Comparison of ENCODE assay signal across 8 mouse cellular contexts in the genomic region with DNA sequence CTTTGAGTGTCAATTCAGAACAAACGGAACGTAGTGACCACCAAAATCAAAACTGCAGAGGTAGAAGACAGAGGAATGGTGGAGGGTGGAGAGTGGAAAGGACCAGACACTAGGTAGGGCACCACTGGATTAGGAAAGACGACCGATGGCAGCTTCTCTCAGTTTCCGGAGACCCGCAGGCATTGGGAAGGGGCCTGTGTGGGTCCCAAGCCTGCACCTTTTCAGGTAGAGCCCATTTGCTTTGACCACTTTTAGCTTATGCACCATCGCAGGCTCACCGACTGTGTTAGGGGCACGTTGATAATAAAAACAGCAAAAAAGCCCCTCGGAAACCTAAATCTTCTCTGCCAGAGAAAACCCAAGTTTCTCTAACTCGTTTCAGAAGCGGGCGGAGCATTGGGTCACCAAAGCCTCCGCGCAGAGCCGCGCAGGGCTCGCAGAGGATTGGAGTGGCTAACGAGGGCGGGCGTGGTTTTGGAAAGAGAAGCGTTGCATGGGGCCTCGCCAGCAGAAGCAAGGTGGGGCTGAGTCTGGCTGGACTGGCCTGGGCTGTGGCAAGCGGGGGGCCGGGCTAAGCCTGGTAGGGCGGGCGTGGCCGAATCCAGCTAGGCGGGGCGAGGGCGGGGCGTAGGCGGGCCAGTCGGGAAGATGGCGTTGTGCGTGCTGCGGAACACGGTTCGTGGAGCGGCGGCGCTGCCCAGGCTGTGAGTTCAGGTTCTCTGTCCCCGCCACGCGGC. TPM values are rescaled to one million over a fixed set of nuclear protein-coding genes. Genes with fewer than 3 reads are reported as not detected.
A peak's percentile ranks its signal among the peaks of the same experiment; 100 is the strongest.
DNase-seq lines count a peak whose midpoint lies in the region; ATAC-seq lines count a peak whose summit lies in the region.

A gene (plus strand): TSS at position 627 of the 737 bp plus-strand sequence.

- peak within 1 kb of the TSS; percentile 80 for H3K4me2 ChIP-seq in heart, embryonic 13.5 days
- H3K4me2 ChIP-seq in liver, embryonic 13.5 days, result peak within 1 kb of the TSS; percentile 88
- H3K4me2 ChIP-seq in stomach, embryonic 16.5 days (ENCODE audit: low read depth, low read length), result peak within 1 kb of the TSS; percentile 89

- peak; percentile 91 for DNase-seq in CD4-positive, CD25-positive, alpha-beta regulatory T cell, adult 2 months (ENCODE audit: low read depth, low spot score)
- DNase-seq in fat pad, adult 2 months (ENCODE audit: extremely low read depth, low read depth, low spot score), result peak; percentile 51
- peak; percentile 97 for DNase-seq in kidney, postnatal 14 days
- peak; percentile 98 for DNase-seq in liver, embryonic 13.5 days
- DNase-seq in neural tube, embryonic 10.5 days (ENCODE audit: extremely low spot score, low spot score), result peak; percentile 96

- no peaks in the 10 kb centered on the region for H3K36me3 ChIP-seq in heart, embryonic 13.5 days
- no peaks in the 10 kb centered on the region for H3K36me3 ChIP-seq in liver, embryonic 13.5 days
- no peaks in the 10 kb centered on the region for H3K36me3 ChIP-seq in stomach, embryonic 16.5 days (ENCODE audit: control insufficient read depth, insufficient read depth, low read length)

- WGBS in heart, embryonic 13.5 days, result 5% methylated on average over 43 of the region's 45 CpGs
- 3% methylated on average over 45 of the region's 45 CpGs for WGBS in liver, embryonic 13.5 days (ENCODE audit: insufficient replicate concordance)
- 3% methylated on average over 45 of the region's 45 CpGs for WGBS in stomach, embryonic 16.5 days

- H3K9ac ChIP-seq in heart, embryonic 13.5 days, result peak within 1 kb of the TSS; percentile 87
- peak within 1 kb of the TSS; percentile 84 for H3K9ac ChIP-seq in liver, embryonic 13.5 days
- peak within 1 kb of the TSS; percentile 86 for H3K9ac ChIP-seq in stomach, embryonic 16.5 days (ENCODE audit: low read length)

- ATAC-seq in heart, embryonic 13.5 days (ENCODE audit: extremely low read depth, insufficient number of reproducible peaks, low FRiP score, low TSS enrichment), result peak; percentile 98
- ATAC-seq in liver, embryonic 13.5 days (ENCODE audit: low read depth), result peak; percentile 99
- ATAC-seq in stomach, embryonic 16.5 days (ENCODE audit: insufficient read depth, low FRiP score), result peak; percentile 99

- H3K27me3 ChIP-seq in heart, embryonic 13.5 days (replicated peaks), result no peaks in the 10 kb centered on the region
- no peaks in the 10 kb centered on the region for H3K27me3 ChIP-seq in liver, embryonic 13.5 days
- H3K27me3 ChIP-seq in stomach, embryonic 16.5 days (ENCODE audit: control insufficient read depth, insufficient read depth, low read length), result no peaks in the 10 kb centered on the region

- no peaks in the 10 kb centered on the region for H3K9me3 ChIP-seq in heart, embryonic 13.5 days
- H3K9me3 ChIP-seq in liver, embryonic 13.5 days (replicated peaks), result no peaks in the 10 kb centered on the region
- no peaks in the 10 kb centered on the region for H3K9me3 ChIP-seq in stomach, embryonic 16.5 days (replicated peaks; ENCODE audit: control insufficient read depth, low read length)

- H3K27ac ChIP-seq in brown adipose tissue, adult 24 weeks (replicated peaks; ENCODE audit: low read depth, low read length), result peak within 1 kb of the TSS; percentile 85
- H3K27ac ChIP-seq in heart, embryonic 13.5 days (replicated peaks), result peak within 1 kb of the TSS; percentile 74
- peak within 1 kb of the TSS; percentile 86 for H3K27ac ChIP-seq in liver, embryonic 13.5 days
- peak within 1 kb of the TSS; percentile 26; the same call in 1 of the 2 replicates for H3K27ac ChIP-seq in stomach, embryonic 16.5 days (ENCODE audit: low read length)

- H3K4me3 ChIP-seq in brown adipose tissue, adult 24 weeks (ENCODE audit: insufficient read depth, low read depth, low read length), result peak within 1 kb of the TSS; percentile 88
- H3K4me3 ChIP-seq in heart, embryonic 13.5 days, result peak within 1 kb of the TSS; percentile 88
- H3K4me3 ChIP-seq in liver, embryonic 13.5 days (replicated peaks), result peak within 1 kb of the TSS; percentile 88
- H3K4me3 ChIP-seq in stomach, embryonic 16.5 days (replicated peaks; ENCODE audit: low read length), result peak within 1 kb of the TSS; percentile 82

- 0 out of 2 replicates have a peak, but pooled peaks cover 2% of the 10 kb centered on the region for H3K4me1 ChIP-seq in brown adipose tissue, adult 24 weeks (ENCODE audit: control insufficient read depth, insufficient read depth, insufficient read length, low read length)
- H3K4me1 ChIP-seq in heart, embryonic 13.5 days, result peaks cover 32% of the 10 kb centered on the region
- peaks cover 54% of the 10 kb centered on the region for H3K4me1 ChIP-seq in liver, embryonic 13.5 days (replicated peaks)
- peaks cover 6% of the 10 kb centered on the region for H3K4me1 ChIP-seq in stomach, embryonic 16.5 days (ENCODE audit: control insufficient read depth, insufficient read depth, low read length)

RNA-seq across cellular contexts. Expression of the gene that starts here (rescaled TPM):
- polyA plus RNA-seq in brown adipose tissue, adult 24 weeks (2012; ENCODE audit: insufficient read depth, insufficient read length, missing spikeins), result 306 and 342 TPM in 2 replicates
- 68.2 and 75.2 TPM in 2 replicates for polyA plus RNA-seq in heart, embryonic 13.5 days (2015; fragmentation: Nextera tagmentation; extraction: Ambion mirVana)
- 26.2 and 30.3 TPM in 2 replicates for polyA plus RNA-seq in liver, embryonic 13.5 days (2015; fragmentation: Nextera tagmentation; extraction: Ambion mirVana)
- 25.8 and 30.6 TPM in 2 replicates for polyA plus RNA-seq in stomach, embryonic 16.5 days (2015; fragmentation: Nextera tagmentation; extraction: Ambion mirVana)

Comparison
In these comparisons a context has a peak if more than half of its experiments do, and no peak if none do; other contexts are left out.
1. Peak in every context shown above with its lines: DNase-seq, ATAC-seq, H3K4me3 ChIP-seq and H3K27ac ChIP-seq.
2. H3K27ac ChIP-seq: peak in every context shown above with its lines; median percentile 86 in liver, embryonic 13.5 days; 85 in brown adipose tissue, adult 24 weeks; 74 in heart, embryonic 13.5 days; 26 in stomach, embryonic 16.5 days.